Mouse (Mus musculus): ENCODE data around the gene Ghitm.

The Ghitm gene

GRCm38 (mm10) chr14:37102484-37102883, 32.6 kb downstream of the Ghitm start:
- DNase-seq (ENCODE audit: low spot score), result no peak

GRCm38 (mm10) chr14:37101531-37101930, 33.5 kb downstream of the Ghitm start:
- DNase-seq (ENCODE audit: low spot score), result no peak

DNA sequence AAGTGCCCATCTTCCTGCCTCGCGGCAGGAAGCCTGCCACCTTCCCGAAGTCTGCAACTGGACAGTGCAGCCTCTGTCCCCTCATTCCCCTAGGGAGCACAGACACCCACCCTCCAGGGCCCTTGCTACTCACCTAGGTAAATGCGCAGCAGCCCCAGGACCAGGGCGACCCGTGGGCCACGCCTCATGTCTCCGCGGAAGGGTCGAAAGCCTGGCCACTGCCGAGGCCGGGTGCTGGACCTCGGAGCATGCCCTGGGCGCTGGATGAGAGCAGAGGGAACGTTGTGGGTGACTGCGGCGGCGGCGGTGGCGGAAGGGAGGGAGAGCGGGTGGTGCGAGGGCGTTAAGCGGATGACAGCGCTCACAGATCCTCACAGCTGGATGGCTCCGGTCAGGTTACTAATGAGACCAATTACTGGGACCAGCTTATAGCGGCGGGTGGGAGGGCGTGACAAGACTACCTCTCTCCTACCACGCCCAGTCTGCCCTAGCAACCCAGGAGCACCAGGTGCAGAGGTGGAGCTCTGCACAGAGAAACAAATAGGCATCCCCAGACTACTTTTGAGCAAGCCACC, 37.0 kb downstream of the Ghitm start, which contains the start of gene Cdhr1:
Gene Cdhr1 (minus strand): TSS at position 392 of the 575 bp plus-strand sequence.
- no peak for DNase-seq (ENCODE audit: low spot score)

DNA sequence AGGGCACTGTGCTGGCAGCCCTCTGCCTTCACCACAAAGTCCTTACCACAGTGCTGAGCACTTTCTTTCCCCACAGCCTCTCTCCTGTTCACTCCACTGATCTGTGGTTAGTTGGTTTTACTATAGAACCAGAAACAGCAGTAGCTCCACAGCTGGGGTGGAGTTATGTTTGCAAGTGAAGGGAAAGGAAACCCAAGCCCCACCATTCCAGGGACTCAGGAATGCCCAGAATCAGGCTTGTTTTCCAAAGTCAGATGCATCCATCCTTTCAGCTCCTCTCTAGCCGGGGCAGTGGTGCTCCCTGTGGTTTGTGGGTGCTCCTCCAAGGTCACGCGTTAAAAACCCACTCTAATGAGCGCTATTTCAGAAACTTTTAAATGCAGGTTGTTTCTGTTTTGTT, 39.5 kb downstream of the Ghitm start:
- DNase-seq (ENCODE audit: low spot score), result no peak

DNA sequence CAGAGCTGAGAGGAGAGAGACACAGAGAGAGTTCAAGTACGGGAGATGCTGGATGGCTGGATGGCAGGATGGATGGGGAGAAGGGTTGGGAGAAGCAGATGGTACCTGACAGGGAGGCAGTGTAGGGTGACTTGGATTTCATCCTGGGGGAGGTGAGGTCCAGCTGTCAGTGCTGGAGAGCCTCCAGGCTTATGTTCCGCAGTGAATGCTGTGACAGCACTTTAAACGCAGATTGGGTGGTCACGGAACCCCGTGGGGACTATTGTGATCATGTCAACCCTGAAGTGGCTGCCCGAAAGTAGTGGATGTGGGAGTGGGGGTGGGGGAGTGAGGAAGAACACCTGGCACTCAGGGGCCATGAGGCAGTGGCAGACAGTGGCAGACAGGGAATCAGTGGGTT, 40.6 kb downstream of the Ghitm start:
- no peak for DNase-seq (ENCODE audit: low spot score)

- DNase-seq (ENCODE audit: low spot score), result no peak
Observed at GRCm38 (mm10) chr14:37083755-37084154, 51.3 kb downstream of the Ghitm start.

DNA sequence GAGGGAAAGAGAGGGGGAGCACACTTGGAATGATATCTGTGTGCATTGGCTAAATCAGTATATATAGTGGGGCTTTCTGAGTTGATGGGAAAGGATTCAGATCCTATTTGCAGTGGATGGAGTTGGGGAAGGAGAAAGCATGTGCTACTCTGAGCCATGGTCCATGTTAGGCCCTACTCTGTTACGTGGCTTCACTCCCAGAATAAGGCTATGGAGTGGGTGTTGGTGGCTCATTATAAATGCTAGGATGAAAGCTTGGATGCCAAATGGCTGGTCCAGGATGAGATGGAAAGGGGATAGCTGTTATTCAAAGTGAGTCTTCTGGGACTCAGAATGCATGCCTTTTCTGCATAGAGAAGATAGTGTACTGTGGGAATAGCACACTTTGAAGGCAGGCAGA, 54.3 kb downstream of the Ghitm start:
- no peak for DNase-seq (ENCODE audit: low spot score)

Data from ovary, postnatal 14 days (tissue).